Mouse (Mus musculus): ENCODE results near the gene Acvr1. TPM values are rescaled to one million over a fixed set of nuclear protein-coding genes. Genes with fewer than 3 reads are reported as not detected.

Acvr1 gene
- polyA plus RNA-seq, 1 experiment, result 18.7 TPM

GRCm38 (mm10) chr2:58484284-58484965, 82.5 kb downstream of the Acvr1 start:
- DNase-seq, result no peak
- Histone ChIP-seq H3K4me3 (replicated peaks; ENCODE audit: insufficient read depth, low read depth, low read length) (no peak overlapping the region), H3K4me1 (ENCODE audit: control insufficient read depth, insufficient read depth, low read length) (peaks cover 6% of the 10 kb centered on the region), H3K27me3 (ENCODE audit: control insufficient read depth, insufficient read depth, low read length) (no peaks in the 10 kb centered on the region), H3K27ac (ENCODE audit: insufficient read depth, low read length) (no peak overlapping the region)
- WGBS, result 32% methylated on average over 7 of the region's 7 CpGs
- TF ChIP-seq POLR2A (IDR thresholded peaks at IDR 0.05; ENCODE audit: borderline replicate concordance, insufficient read depth, low read length), result no peak
- no peak for TF ChIP-seq CTCF (IDR thresholded peaks at IDR 0.05; ENCODE audit: borderline replicate concordance, insufficient read depth, low read depth, low read length)

- Histone ChIP-seq H3K4me1 (ENCODE audit: control insufficient read depth, insufficient read depth, low read length) (peaks cover 3% of the 10 kb centered on the region), H3K27ac (ENCODE audit: insufficient read depth, low read length) (no peak overlapping the region), H3K4me3 (replicated peaks; ENCODE audit: insufficient read depth, low read depth, low read length) (no peak overlapping the region), H3K27me3 (ENCODE audit: control insufficient read depth, insufficient read depth, low read length) (no peaks in the 10 kb centered on the region)
- WGBS, result 81% methylated on average over 9 of the region's 9 CpGs
- no peak for DNase-seq
- TF ChIP-seq POLR2A (IDR thresholded peaks at IDR 0.05; ENCODE audit: borderline replicate concordance, insufficient read depth, low read length), result no peak
- no peak for TF ChIP-seq CTCF (IDR thresholded peaks at IDR 0.05; ENCODE audit: borderline replicate concordance, insufficient read depth, low read depth, low read length)
Observed at GRCm38 (mm10) chr2:58481450-58482100, 85.4 kb downstream of the Acvr1 start.

- TF ChIP-seq POLR2A (IDR thresholded peaks at IDR 0.05; ENCODE audit: borderline replicate concordance, insufficient read depth, low read length) (no peak), CTCF (IDR thresholded peaks at IDR 0.05; ENCODE audit: borderline replicate concordance, insufficient read depth, low read depth, low read length) (no peak)
- no peak overlapping the region for H3K4me3 ChIP-seq (replicated peaks; ENCODE audit: insufficient read depth, low read depth, low read length)
- DNase-seq, result no peak
- 75% methylated on average over 6 of the region's 6 CpGs for WGBS
- no peak overlapping the region for H3K27ac ChIP-seq (ENCODE audit: insufficient read depth, low read length)
- no peaks in the 10 kb centered on the region for H3K27me3 ChIP-seq (ENCODE audit: control insufficient read depth, insufficient read depth, low read length)
- peaks cover 3% of the 10 kb centered on the region for H3K4me1 ChIP-seq (ENCODE audit: control insufficient read depth, insufficient read depth, low read length)
Observed at GRCm38 (mm10) chr2:58480764-58481163, 86.2 kb downstream of the Acvr1 start.

- H3K4me1 ChIP-seq (ENCODE audit: control insufficient read depth, insufficient read depth, low read length), result peaks cover 3% of the 10 kb centered on the region; the same call in 1 of the 2 replicates
- no peak for DNase-seq
- H3K27ac ChIP-seq (ENCODE audit: insufficient read depth, low read length), result no peak overlapping the region
- TF ChIP-seq CTCF (IDR thresholded peaks at IDR 0.05; ENCODE audit: borderline replicate concordance, insufficient read depth, low read depth, low read length) (no peak), POLR2A (IDR thresholded peaks at IDR 0.05; ENCODE audit: borderline replicate concordance, insufficient read depth, low read length) (no peak)
- 75% methylated on average over 10 of the region's 10 CpGs for WGBS
- no peak overlapping the region for H3K4me3 ChIP-seq (replicated peaks; ENCODE audit: insufficient read depth, low read depth, low read length)
- no peaks in the 10 kb centered on the region for H3K27me3 ChIP-seq (ENCODE audit: control insufficient read depth, insufficient read depth, low read length)
Observed at GRCm38 (mm10) chr2:58479536-58479935, 87.4 kb downstream of the Acvr1 start.

GRCm38 (mm10) chr2:58478144-58478543, 88.8 kb downstream of the Acvr1 start:
- Histone ChIP-seq H3K4me1 (ENCODE audit: control insufficient read depth, insufficient read depth, low read length) (no peaks in the 10 kb centered on the region; the same call in 1 of the 2 replicates), H3K4me3 (replicated peaks; ENCODE audit: insufficient read depth, low read depth, low read length) (no peak overlapping the region), H3K27me3 (ENCODE audit: control insufficient read depth, insufficient read depth, low read length) (no peaks in the 10 kb centered on the region), H3K27ac (ENCODE audit: insufficient read depth, low read length) (no peak overlapping the region)
- 94% methylated on average over 4 of the region's 4 CpGs for WGBS
- DNase-seq, result no peak
- TF ChIP-seq POLR2A (IDR thresholded peaks at IDR 0.05; ENCODE audit: borderline replicate concordance, insufficient read depth, low read length) (no peak), CTCF (IDR thresholded peaks at IDR 0.05; ENCODE audit: borderline replicate concordance, insufficient read depth, low read depth, low read length) (no peak)

GRCm38 (mm10) chr2:58476956-58477715, 89.8 kb downstream of the Acvr1 start:
- no peaks in the 10 kb centered on the region for H3K27me3 ChIP-seq (ENCODE audit: control insufficient read depth, insufficient read depth, low read length)
- DNase-seq, result peak; percentile 82 to 89
- H3K4me1 ChIP-seq (ENCODE audit: control insufficient read depth, insufficient read depth, low read length), result no peaks in the 10 kb centered on the region; the same call in 1 of the 2 replicates
- TF ChIP-seq POLR2A (IDR thresholded peaks at IDR 0.05; ENCODE audit: borderline replicate concordance, insufficient read depth, low read length), result no peak
- peak; percentile 76 for TF ChIP-seq CTCF (IDR thresholded peaks at IDR 0.05; ENCODE audit: borderline replicate concordance, insufficient read depth, low read depth, low read length)
- 54% methylated on average over 12 of the region's 12 CpGs for WGBS
- H3K4me3 ChIP-seq (replicated peaks; ENCODE audit: insufficient read depth, low read depth, low read length), result no peak overlapping the region
- H3K27ac ChIP-seq (ENCODE audit: insufficient read depth, low read length), result no peak overlapping the region

- H3K27me3 ChIP-seq (ENCODE audit: control insufficient read depth, insufficient read depth, low read length), result no peaks in the 10 kb centered on the region
- no peaks in the 10 kb centered on the region; the same call in 1 of the 2 replicates for H3K4me1 ChIP-seq (ENCODE audit: control insufficient read depth, insufficient read depth, low read length)
- WGBS, result 93% methylated on average over 8 of the region's 8 CpGs
- no peak overlapping the region for H3K4me3 ChIP-seq (replicated peaks; ENCODE audit: insufficient read depth, low read depth, low read length)
- no peak for TF ChIP-seq CTCF (IDR thresholded peaks at IDR 0.05; ENCODE audit: borderline replicate concordance, insufficient read depth, low read depth, low read length)
- TF ChIP-seq POLR2A (IDR thresholded peaks at IDR 0.05; ENCODE audit: borderline replicate concordance, insufficient read depth, low read length), result no peak
- no peak for DNase-seq
- H3K27ac ChIP-seq (ENCODE audit: insufficient read depth, low read length), result no peak overlapping the region
Observed at GRCm38 (mm10) chr2:58475578-58475977, 91.4 kb downstream of the Acvr1 start.
